ENCODE assay signal across 8 mouse cellular contexts in genomic region chr12:31184217-31184975, GRCm38 (mm10). TPM values are rescaled to one million over a fixed set of nuclear protein-coding genes. Genes with fewer than 3 reads are reported as not detected.
DNase-seq lines count a peak whose midpoint lies in the region; TF ChIP-seq lines count a peak whose summit lies in the region.
"Had no signal": no experiment of that assay in that cellular context is flagged by ENCODE, and none has a peak within 500 bp of the region (broad histone marks: within the 10 kb centered on the region; RNA-seq: fewer than 3 reads in every experiment).

No protein-coding gene starts in this region.

- no peaks in the 10 kb centered on the region for H3K27me3 ChIP-seq in cerebellum, adult 2 months (ENCODE audit: control insufficient read depth, insufficient read depth, low read length)

- no peak for TF ChIP-seq POLR2A in cerebellum, adult 2 months (IDR thresholded peaks at IDR 0.05; ENCODE audit: borderline replicate concordance, insufficient read depth, low read length)

- peak; percentile 73 for DNase-seq in 3T3-L1 (ENCODE audit: low read depth, low spot score)
- DNase-seq in adrenal gland, adult 2 months, result peak; percentile 84
- DNase-seq in heart, adult 8-10 months (ENCODE audit: low spot score), result peak; percentile 71
- DNase-seq in kidney, postnatal 36 days, result peak; percentile 22 to 30
- DNase-seq in urinary bladder, postnatal 25 days (ENCODE audit: low spot score), result peak; percentile 46
- DNase-seq in layer of hippocampus, adult 8-10 months (ENCODE audit: low spot score in 2 of 2), result no peak
- DNase-seq in cerebellum, adult 2 months, result no peak

- H3K27ac ChIP-seq in cerebellum, adult 2 months (ENCODE audit: insufficient read depth, low read length), result no peak overlapping the region

- H3K4me1 ChIP-seq in cerebellum, adult 2 months (ENCODE audit: control insufficient read depth, insufficient read depth, low read length), result no peaks in the 10 kb centered on the region

- no peak for TF ChIP-seq CTCF in cerebellum, adult 2 months (IDR thresholded peaks at IDR 0.05; ENCODE audit: borderline replicate concordance, insufficient read depth, low read depth, low read length)

- H3K4me3 ChIP-seq in cerebellum, adult 2 months (replicated peaks; ENCODE audit: insufficient read depth, low read depth, low read length), result no peak overlapping the region

- 28% methylated on average over 11 of the region's 11 CpGs for WGBS in cerebellum, adult 2 months

RNA-seq across cellular contexts. Expression of gene Gm6993, which starts 56.2 kb away (rescaled TPM):
- not detected for total RNA-seq in adrenal gland, adult 2 months (2021)
- polyA plus RNA-seq in adrenal gland, adult 2 months (2012; rRNA removed), result not detected in 2 replicates
- total RNA-seq in heart, adult 8-10 months (2022), result not detected
- total RNA-seq in layer of hippocampus, adult 8-10 months (2022), result not detected
- polyA plus RNA-seq in cerebellum, adult 2 months (2012; rRNA removed), result not detected in 2 replicates
- total RNA-seq: neutrophil, adult 5-6 weeks had no signal

Comparison
In these comparisons a context has a peak if more than half of its experiments do, and no peak if none do; other contexts are left out.
1. DNase-seq: peak in 3T3-L1 (single experiment), adrenal gland, adult 2 months (single experiment), heart, adult 8-10 months (single experiment), kidney, postnatal 36 days (2 of 2) and urinary bladder, postnatal 25 days (single experiment); none in layer of hippocampus, adult 8-10 months (0 of 2) and cerebellum, adult 2 months (0 of 2).